Mouse (Mus musculus): Measurements from ENCODE around the gene Cpe. TPM values are rescaled to one million over a fixed set of nuclear protein-coding genes. Genes with fewer than 3 reads are reported as not detected.

Cpe gene
- 100 to 1,000 TPM; 261 to 293 TPM for total RNA-seq (2021)

- intact Hi-C loops (cut with DNase I), result loop anchor here (1.0 to 5.0 kb wide), 2 partner anchors 74 to 250 kb away; no protein-coding TSS in a partner anchor
- DNase-seq (ENCODE audit: low spot score), result peak; percentile 75
Measured at GRCm38 (mm10) chr8:64692651-64693201, at the start of gene Cpe. Gene Cpe, minus strand, starts transcription at chr8:64693054.

GRCm38 (mm10) chr8:64740547-64741211, 47.8 kb upstream of the Cpe start:
- intact Hi-C loops (cut with DNase I), result no loop called here
- DNase-seq (ENCODE audit: low spot score), result no peak

GRCm38 (mm10) chr8:64738916-64739315, 46.1 kb upstream of the Cpe start:
- intact Hi-C loops (cut with DNase I), result loop anchor here (5.0 kb wide), 1 partner anchor 203 kb away; no protein-coding TSS in a partner anchor
- DNase-seq (ENCODE audit: low spot score), result no peak

- DNase-seq (ENCODE audit: low spot score), result no peak
- intact Hi-C loops (cut with DNase I), result loop anchor here (5.0 kb wide), 1 partner anchor 205 kb away; no protein-coding TSS in a partner anchor
Measured at GRCm38 (mm10) chr8:64736767-64737323, 44.0 kb upstream of the Cpe start.

- intact Hi-C loops (cut with DNase I), result loop anchor here (5.0 kb wide), 1 partner anchor 207 kb away; no protein-coding TSS in a partner anchor
Measured at GRCm38 (mm10) chr8:64735161-64735560, 42.3 kb upstream of the Cpe start.

GRCm38 (mm10) chr8:64733271-64733943, 40.6 kb upstream of the Cpe start, which contains the start of gene Msmo1:
Gene Msmo1, minus strand, starts transcription at chr8:64733792.
- peak; percentile 97 for DNase-seq (ENCODE audit: low spot score)
- intact Hi-C loops (cut with DNase I), result loop anchor here (5.0 kb wide), 1 partner anchor 114 kb away; no protein-coding TSS in a partner anchor

More at GRCm38 (mm10) chr8:64735161-64735560, 42.3 kb upstream of the Cpe start:
- no peak for DNase-seq (ENCODE audit: low spot score)

GRCm38 (mm10) chr8:64732596-64732995, 39.7 kb upstream of the Cpe start:
- intact Hi-C loops (cut with DNase I), result loop anchor here (5.0 kb wide), 1 partner anchor 115 kb away; no protein-coding TSS in a partner anchor
- DNase-seq (ENCODE audit: low spot score), result no peak

GRCm38 (mm10) chr8:64728156-64728555, 35.3 kb upstream of the Cpe start:
- intact Hi-C loops (cut with DNase I), result no loop called here
- DNase-seq (ENCODE audit: low spot score), result no peak

- intact Hi-C loops (cut with DNase I), result no loop called here
- DNase-seq (ENCODE audit: low spot score), result no peak
Measured at GRCm38 (mm10) chr8:64726190-64726695, 33.4 kb upstream of the Cpe start.

GRCm38 (mm10) chr8:64723206-64723605, 30.4 kb upstream of the Cpe start:
- intact Hi-C loops (cut with DNase I), result no loop called here
- DNase-seq (ENCODE audit: low spot score), result no peak

GRCm38 (mm10) chr8:64717868-64718267, 25.0 kb upstream of the Cpe start:
- intact Hi-C loops (cut with DNase I), result no loop called here
- no peak for DNase-seq (ENCODE audit: low spot score)

GRCm38 (mm10) chr8:64712499-64712898, 19.6 kb upstream of the Cpe start:
- intact Hi-C loops (cut with DNase I), result no loop called here
- DNase-seq (ENCODE audit: low spot score), result no peak

- intact Hi-C loops (cut with DNase I), result no loop called here
- no peak for DNase-seq (ENCODE audit: low spot score)
Measured at GRCm38 (mm10) chr8:64711544-64711943, 18.7 kb upstream of the Cpe start.

- no peak for DNase-seq (ENCODE audit: low spot score)
- intact Hi-C loops (cut with DNase I), result no loop called here
Measured at GRCm38 (mm10) chr8:64707481-64707880, 14.6 kb upstream of the Cpe start.

- no peak for DNase-seq (ENCODE audit: low spot score)
- intact Hi-C loops (cut with DNase I), result no loop called here
Measured at GRCm38 (mm10) chr8:64703191-64703590, 10.3 kb upstream of the Cpe start.

- intact Hi-C loops (cut with DNase I), result loop anchor here (5.0 kb wide), 1 partner anchor 251 kb away; no protein-coding TSS in a partner anchor
- no peak for DNase-seq (ENCODE audit: low spot score)
Measured at GRCm38 (mm10) chr8:64691591-64692401, 1.1 kb downstream of the Cpe start.

GRCm38 (mm10) chr8:64690845-64691244, 2.0 kb downstream of the Cpe start:
- DNase-seq (ENCODE audit: low spot score), result no peak
- intact Hi-C loops (cut with DNase I), result loop anchor here (5.0 kb wide), 1 partner anchor 251 kb away; no protein-coding TSS in a partner anchor

- intact Hi-C loops (cut with DNase I), result loop anchor here (5.0 kb wide), 1 partner anchor 252 kb away; no protein-coding TSS in a partner anchor
- DNase-seq (ENCODE audit: low spot score), result no peak
Measured at GRCm38 (mm10) chr8:64690306-64690705, 2.5 kb downstream of the Cpe start.

GRCm38 (mm10) chr8:64688741-64689140, 4.1 kb downstream of the Cpe start:
- no peak for DNase-seq (ENCODE audit: low spot score)
- intact Hi-C loops (cut with DNase I), result no loop called here

Data from heart, postnatal 25 days (tissue).